Mouse (Mus musculus): Measurements from ENCODE around the gene Abcb6. TPM values are rescaled to one million over a fixed set of nuclear protein-coding genes. Genes with fewer than 3 reads are reported as not detected.
A peak's percentile ranks its signal among the peaks of the same experiment; 100 is the strongest.

Abcb6 gene
- polyA plus RNA-seq, 1 experiment: 10.8 TPM

- TF ChIP-seq CTCF (IDR thresholded peaks at IDR 0.05; ENCODE audit: low read depth, low read length): peak; percentile 71
- 0 out of 2 replicates have a peak, but pooled peaks have one; percentile 15 for TF ChIP-seq EP300 (IDR thresholded peaks at IDR 0.05; ENCODE audit: insufficient read depth, low read depth, low read length)
- TF ChIP-seq POLR2A (IDR thresholded peaks at IDR 0.05; ENCODE audit: insufficient read depth, low read length): no peak
- Histone ChIP-seq H3K36me3 (ENCODE audit: control insufficient read depth, insufficient read depth, low read length, poor library complexity, severe bottlenecking) (no peaks in the 10 kb centered on the region), H3K4me3 (ENCODE audit: low read depth, low read length) (peak within 1 kb of the TSS; percentile 94), H3K27ac (ENCODE audit: insufficient read depth, low read length) (peak within 1 kb of the TSS; percentile 82), H3K4me1 (ENCODE audit: control insufficient read depth, insufficient read depth, low read length) (no peaks in the 10 kb centered on the region), H3K9me3 (replicated peaks; ENCODE audit: control insufficient read depth, insufficient read depth, low read length, poor library complexity, severe bottlenecking) (no peaks in the 10 kb centered on the region), H3K9ac (ENCODE audit: low read depth, poor library complexity, severe bottlenecking) (peak within 1 kb of the TSS; percentile 83), H3K27me3 (ENCODE audit: control insufficient read depth, insufficient read depth, low read length, poor library complexity, severe bottlenecking) (no peaks in the 10 kb centered on the region)
These were observed 55.6 kb downstream of the Abcb6 start, which contains the start of gene Nhej1 for GRCm38 (mm10) chr1:75124346-75125321. Nhej1 (minus strand) TSS chr1:75125200.

GRCm38 (mm10) chr1:75122211-75122610, 58.0 kb downstream of the Abcb6 start:
- Histone ChIP-seq H3K4me3 (ENCODE audit: low read depth, low read length) (no peak overlapping the region), H3K36me3 (ENCODE audit: control insufficient read depth, insufficient read depth, low read length, poor library complexity, severe bottlenecking) (no peaks in the 10 kb centered on the region), H3K27me3 (ENCODE audit: control insufficient read depth, insufficient read depth, low read length, poor library complexity, severe bottlenecking) (no peaks in the 10 kb centered on the region), H3K27ac (ENCODE audit: insufficient read depth, low read length) (no peak overlapping the region), H3K9ac (ENCODE audit: low read depth, poor library complexity, severe bottlenecking) (no peak overlapping the region), H3K9me3 (replicated peaks; ENCODE audit: control insufficient read depth, insufficient read depth, low read length, poor library complexity, severe bottlenecking) (no peaks in the 10 kb centered on the region), H3K4me1 (ENCODE audit: control insufficient read depth, insufficient read depth, low read length) (no peaks in the 10 kb centered on the region)
- no peak for TF ChIP-seq POLR2A (IDR thresholded peaks at IDR 0.05; ENCODE audit: insufficient read depth, low read length)
- no peak for TF ChIP-seq CTCF (IDR thresholded peaks at IDR 0.05; ENCODE audit: low read depth, low read length)
- no peak for TF ChIP-seq EP300 (IDR thresholded peaks at IDR 0.05; ENCODE audit: insufficient read depth, low read depth, low read length)

Other genes with a start within 250 kb of the Abcb6 start
- 0.17 TPM in 1 of 2 replicates, not detected in the other for gene Cfap65, start 244.8 kb downstream of the Abcb6 start, polyA plus RNA-seq (2011; ENCODE audit: insufficient read depth, insufficient read length, low read depth, missing spikeins)
- gene Ihh, start 228.7 kb downstream of the Abcb6 start, polyA plus RNA-seq (2011; ENCODE audit: insufficient read depth, insufficient read length, low read depth, missing spikeins): 0.24 TPM in 1 of 2 replicates, not detected in the other
- 3.7 and 5.1 TPM in 2 replicates for gene Nhej1, start 55.2 kb downstream of the Abcb6 start, polyA plus RNA-seq (2011; ENCODE audit: insufficient read depth, insufficient read length, low read depth, missing spikeins)
- gene Slc23a3, start 46.5 kb downstream of the Abcb6 start, polyA plus RNA-seq (2011; ENCODE audit: insufficient read depth, insufficient read length, low read depth, missing spikeins): not detected in 2 replicates
- gene Cnppd1, start 37.7 kb downstream of the Abcb6 start, polyA plus RNA-seq (2011; ENCODE audit: insufficient read depth, insufficient read length, low read depth, missing spikeins): 20.0 and 23.9 TPM in 2 replicates
- gene Retreg2, start 37.6 kb downstream of the Abcb6 start, polyA plus RNA-seq (2011; ENCODE audit: insufficient read depth, insufficient read length, low read depth, missing spikeins): 21.9 and 22.7 TPM in 2 replicates
- 10.9 and 13.0 TPM in 2 replicates for gene Zfand2b, start 11.7 kb downstream of the Abcb6 start, polyA plus RNA-seq (2011; ENCODE audit: insufficient read depth, insufficient read length, low read depth, missing spikeins)
- 17.0 and 17.4 TPM in 2 replicates for gene Ankzf1, start 11.8 kb upstream of the Abcb6 start, polyA plus RNA-seq (2011; ENCODE audit: insufficient read depth, insufficient read length, low read depth, missing spikeins)
- gene Atg9a, start 11.8 kb upstream of the Abcb6 start, polyA plus RNA-seq (2011; ENCODE audit: insufficient read depth, insufficient read length, low read depth, missing spikeins): 10.3 and 10.6 TPM in 2 replicates
- gene Glb1l, start 30.4 kb upstream of the Abcb6 start, polyA plus RNA-seq (2011; ENCODE audit: insufficient read depth, insufficient read length, low read depth, missing spikeins): 5.1 and 10.6 TPM in 2 replicates
- 27.8 and 37.4 TPM in 2 replicates for gene Stk16, start 30.4 kb upstream of the Abcb6 start, polyA plus RNA-seq (2011; ENCODE audit: insufficient read depth, insufficient read length, low read depth, missing spikeins)
- 97.4 and 113 TPM in 2 replicates for gene Tuba4a, start 39.5 kb upstream of the Abcb6 start, polyA plus RNA-seq (2011; ENCODE audit: insufficient read depth, insufficient read length, low read depth, missing spikeins)
- not detected in 2 replicates for gene A630095N17Rik, start 51.7 kb upstream of the Abcb6 start, polyA plus RNA-seq (2011; ENCODE audit: insufficient read depth, insufficient read length, low read depth, missing spikeins)
- gene Dnajb2, start 56.0 kb upstream of the Abcb6 start, polyA plus RNA-seq (2011; ENCODE audit: insufficient read depth, insufficient read length, low read depth, missing spikeins): 18.9 and 23.8 TPM in 2 replicates
- 9.1 and 10.1 TPM in 2 replicates for gene Ptprn, start 84.1 kb upstream of the Abcb6 start, polyA plus RNA-seq (2011; ENCODE audit: insufficient read depth, insufficient read length, low read depth, missing spikeins)
- gene Resp18, start 98.0 kb upstream of the Abcb6 start, polyA plus RNA-seq (2011; ENCODE audit: insufficient read depth, insufficient read length, low read depth, missing spikeins): not detected in 2 replicates
- 104 and 105 TPM in 2 replicates for gene Dnpep, start 137.6 kb upstream of the Abcb6 start, polyA plus RNA-seq (2011; ENCODE audit: insufficient read depth, insufficient read length, low read depth, missing spikeins)
- gene Des, start 179.9 kb upstream of the Abcb6 start, polyA plus RNA-seq (2011; ENCODE audit: insufficient read depth, insufficient read length, low read depth, missing spikeins): 18.2 and 23.3 TPM in 2 replicates
- gene Speg, start 194.9 kb upstream of the Abcb6 start, polyA plus RNA-seq (2011; ENCODE audit: insufficient read depth, insufficient read length, low read depth, missing spikeins): 18.0 and 19.8 TPM in 2 replicates